Mouse (Mus musculus) G1E (cell line): Measurements from ENCODE around the gene Klhl25. TPM values are rescaled to one million over a fixed set of nuclear protein-coding genes. Genes with fewer than 3 reads are reported as not detected.
"Not testable (repeated sequence)": the region's sequence is repeated elsewhere in the genome, so short reads cannot be mapped to it uniquely, and the experiment has no call there.

Source experiments
- ATAC-seq: 2 replicates; pipeline ENCODE4 v1.8.0; 2016; ENCODE audit warnings: mild to moderate bottlenecking; ENCODE audit not compliant: insufficient number of reproducible peaks, poor library complexity, low FRiP score, severe bottlenecking; ENCODE audit errors: extremely low read depth
- DNase-seq: peaks from one replicate; pipeline ENCODE4 v3.0.0; 2012; ENCODE audit warnings: low spot score
- H3K27me3 ChIP-seq: 2 replicates; pipeline ENCODE4 v1.6.1; 2012; ENCODE audit warnings: mild to moderate bottlenecking, low read length, inconsistent platforms; ENCODE audit not compliant: insufficient read depth
- H3K36me3 ChIP-seq: replicated peaks from 2 replicates; pipeline ENCODE3; 2012; ENCODE audit warnings: mild to moderate bottlenecking, inconsistent platforms
- H3K4me1 ChIP-seq: 2 replicates; pipeline ENCODE4 v1.6.1; 2012; ENCODE audit warnings: low read depth, low read length, inconsistent platforms, mixed read lengths; ENCODE audit not compliant: insufficient read depth
- H3K4me3 ChIP-seq: 2 replicates; pipeline ENCODE4 v1.5.1; 2012; ENCODE audit warnings: low read depth, mild to moderate bottlenecking, inconsistent platforms, low read length, moderate library complexity, mixed read lengths
- H3K9me3 ChIP-seq: replicated peaks from 2 replicates; pipeline ENCODE4 v1.6.1; 2012; ENCODE audit warnings: inconsistent platforms
- CTCF ChIP-seq: IDR thresholded peaks from 2 replicates; pipeline ENCODE4 v1.5.1; 2012; ENCODE audit warnings: low read depth, low read length, inconsistent platforms, mixed read lengths
- GATA1 ChIP-seq: IDR thresholded peaks from 2 replicates; pipeline ENCODE4 v1.6.1; 2012; ENCODE audit warnings: borderline replicate concordance, low read length, inconsistent platforms, mixed read lengths
- GATA2 ChIP-seq: IDR thresholded peaks from 2 replicates; pipeline ENCODE4 v1.6.1; 2012; ENCODE audit warnings: low read depth, low read length, inconsistent platforms, borderline replicate concordance
- POLR2AphosphoS5 ChIP-seq: IDR thresholded peaks from 2 replicates; pipeline ENCODE4 v1.6.1; 2012; ENCODE audit warnings: low read depth, low read length, inconsistent platforms; ENCODE audit not compliant: insufficient replicate concordance
- TAL1 ChIP-seq: conservative IDR thresholded peaks from 2 replicates; pipeline ENCODE4 v1.6.1; 2012; ENCODE audit warnings: low read depth, low read length, inconsistent platforms, mixed read lengths
- polyA plus RNA-seq: library from polyadenylated mRNA; stranded (reverse); fragments of >175 nt; gene quantifications from 2 replicates; pipeline ENCODE4 v1.2.3, GENCODE M21; 2012
- total RNA-seq, 2 experiments: library from RNA; stranded (forward) in 1 of 2; stranded (reverse) in 1 of 2; fragments of 200-1000 nt in 1 of 2; fragments of >200 nt in 1 of 2; fragmentation: Nextera tagmentation in 1 of 2; gene quantifications; 2 replicates each; pipeline ENCODE4 v1.2.3; 2014 to 2017

Klhl25 gene
- total and polyA plus RNA-seq, 3 experiments, result 5.4 to 51.2 (median 9.6) TPM

- TF ChIP-seq CTCF (no peak), TAL1 (no peak), POLR2AphosphoS5 (no peak), GATA2 (no peak), GATA1 (no peak)
- Histone ChIP-seq H3K9me3 (no peaks in the 10 kb centered on the region), H3K4me3 (no peak overlapping the region), H3K4me1 (peaks cover 3% of the 10 kb centered on the region), H3K27me3 (peaks cover 23% of the 10 kb centered on the region), H3K36me3 (no peaks in the 10 kb centered on the region)
- ATAC-seq (no peak), DNase-seq (no peak)
These were observed 5.8 kb upstream of the Klhl25 start for GRCm38 (mm10) chr7:75842306-75842705.

- TF ChIP-seq POLR2AphosphoS5 (no peak), GATA2 (no peak), CTCF (no peak), GATA1 (no peak)
- H3K4me3 ChIP-seq, result no peak overlapping the region
- ATAC-seq, result no peak
These were observed 2.2 kb upstream of the Klhl25 start for GRCm38 (mm10) chr7:75845936-75846335.

GRCm38 (mm10) chr7:75846942-75847341, 1.2 kb upstream of the Klhl25 start:
- peaks cover 11% of the 10 kb centered on the region for H3K36me3 ChIP-seq
- ATAC-seq (no peak), DNase-seq (no peak)
- TF ChIP-seq POLR2AphosphoS5, result no peak
- TF ChIP-seq TAL1, result no peak
- TF ChIP-seq CTCF, result no peak
- TF ChIP-seq GATA1, result no peak
- no peak for TF ChIP-seq GATA2
- peaks cover 17% of the 10 kb centered on the region for H3K27me3 ChIP-seq
- peaks cover 20% of the 10 kb centered on the region for H3K4me1 ChIP-seq
- H3K9me3 ChIP-seq, result no peaks in the 10 kb centered on the region
- H3K4me3 ChIP-seq, result no peak overlapping the region

More at GRCm38 (mm10) chr7:75845936-75846335, 2.2 kb upstream of the Klhl25 start:
- H3K9me3 ChIP-seq, result no peaks in the 10 kb centered on the region
- H3K4me1 ChIP-seq, result peaks cover 20% of the 10 kb centered on the region
- H3K36me3 ChIP-seq, result peaks cover 1% of the 10 kb centered on the region
- DNase-seq, result no peak
- peaks cover 17% of the 10 kb centered on the region for H3K27me3 ChIP-seq

DNA sequence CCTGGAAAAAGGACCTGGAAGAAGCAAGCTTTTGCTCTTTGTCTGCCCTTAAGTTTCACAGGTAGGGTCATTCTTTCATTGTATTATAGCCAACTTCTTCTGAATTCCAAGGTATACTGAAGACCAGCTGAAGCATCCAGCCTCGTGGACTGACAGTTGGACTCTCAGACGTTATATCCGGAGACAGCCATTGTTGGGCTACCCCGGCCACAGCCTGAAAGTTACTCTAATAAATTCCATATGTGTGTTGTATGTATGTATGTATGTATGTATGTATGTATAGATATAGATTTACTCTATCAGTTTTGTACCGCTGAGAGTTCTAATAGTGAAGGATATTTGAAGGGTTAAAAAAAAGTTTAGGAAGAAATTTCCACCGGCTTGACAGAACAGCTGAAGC, 621 bp upstream of the Klhl25 start:
- ATAC-seq (no peak), DNase-seq (no peak)
- Histone ChIP-seq H3K4me1 (peaks cover 20% of the 10 kb centered on the region), H3K36me3 (peaks cover 17% of the 10 kb centered on the region), H3K9me3 (no peaks in the 10 kb centered on the region), H3K4me3 (peak overlapping the region; percentile 84; the same call in 1 of the 2 replicates), H3K27me3 (peaks cover 14% of the 10 kb centered on the region)
- TF ChIP-seq CTCF (no peak), POLR2AphosphoS5 (no peak), GATA1 (no peak), GATA2 (no peak), TAL1 (no peak)

DNA sequence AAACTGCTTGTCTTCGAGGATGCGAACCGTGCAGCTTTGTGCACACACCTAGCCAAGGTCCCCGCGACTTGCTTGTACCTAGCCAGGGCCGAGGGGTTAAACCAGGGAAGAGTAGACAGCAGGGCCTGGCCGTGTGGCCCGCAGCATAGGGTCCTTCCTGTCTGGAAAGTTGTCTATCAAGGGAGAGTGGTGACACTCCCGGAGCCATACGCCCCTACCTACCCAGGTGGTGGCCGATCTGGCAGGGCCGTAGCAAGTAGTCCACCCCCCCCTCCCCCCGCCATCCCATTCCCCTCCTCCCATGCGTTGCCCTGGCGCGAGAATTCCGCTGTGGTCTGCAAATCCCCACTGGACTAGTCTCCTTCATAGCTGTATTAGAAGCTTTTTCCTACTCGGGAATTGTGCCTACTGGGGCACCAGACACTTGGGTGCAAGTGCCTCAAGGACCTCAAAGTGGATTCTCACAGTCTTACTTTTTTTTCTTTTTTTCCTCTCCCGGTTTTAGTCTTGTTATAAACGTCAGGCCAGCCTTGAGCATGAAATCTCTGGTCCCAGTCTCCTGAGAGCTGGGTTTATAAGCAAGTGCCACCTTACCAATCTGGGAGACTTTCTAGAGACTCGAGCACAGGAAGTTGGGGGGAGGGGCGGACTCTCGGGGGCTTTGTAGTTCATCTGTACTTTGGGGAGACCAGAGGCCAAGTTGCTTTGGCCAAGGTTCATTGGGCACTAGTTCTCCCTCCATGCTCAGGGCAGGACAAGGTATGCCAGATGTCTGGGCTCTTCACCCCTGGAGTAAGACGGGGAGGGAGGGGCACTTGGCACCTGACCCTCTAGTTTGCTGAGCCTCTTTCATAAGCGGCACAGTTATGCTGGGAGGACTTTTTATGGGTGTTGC, 913 bp downstream of the Klhl25 start:
- H3K36me3 ChIP-seq, result peaks cover 31% of the 10 kb centered on the region
- peak; percentile 35 for DNase-seq
- peaks cover 6% of the 10 kb centered on the region for H3K27me3 ChIP-seq
- no peaks in the 10 kb centered on the region for H3K9me3 ChIP-seq
- H3K4me3 ChIP-seq, result peak overlapping the region; percentile 84
- no peak for ATAC-seq
- TF ChIP-seq POLR2AphosphoS5, result no peak
- no peak for TF ChIP-seq TAL1
- no peak for TF ChIP-seq GATA2
- TF ChIP-seq GATA1, result no peak
- TF ChIP-seq CTCF, result no peak
- H3K4me1 ChIP-seq, result peaks cover 20% of the 10 kb centered on the region

DNA sequence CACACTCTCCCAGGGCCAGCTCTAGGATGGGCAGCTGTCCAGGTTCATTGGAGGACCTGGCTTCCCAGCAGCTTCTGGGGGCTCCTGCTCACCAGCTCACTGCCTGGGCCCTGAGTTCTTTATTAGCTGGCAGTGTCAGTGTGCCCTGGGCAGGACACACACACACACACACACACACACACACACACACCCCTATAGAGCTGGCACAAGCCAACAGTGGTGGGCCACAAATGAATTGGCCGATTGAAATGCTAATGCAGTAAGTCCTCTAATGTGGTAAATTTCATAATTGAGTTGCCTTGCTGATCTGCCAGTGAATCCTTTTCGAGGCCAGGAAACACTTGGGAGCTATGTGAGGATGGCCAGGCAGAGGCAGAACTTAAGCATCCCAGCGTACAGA, 2.3 kb downstream of the Klhl25 start:
- H3K27me3 ChIP-seq, H3K9me3 ChIP-seq, ATAC-seq, DNase-seq, H3K4me3 ChIP-seq: not testable (repeated sequence)
- Histone ChIP-seq H3K36me3 (peaks cover 45% of the 10 kb centered on the region), H3K4me1 (peaks cover 20% of the 10 kb centered on the region)

DNA sequence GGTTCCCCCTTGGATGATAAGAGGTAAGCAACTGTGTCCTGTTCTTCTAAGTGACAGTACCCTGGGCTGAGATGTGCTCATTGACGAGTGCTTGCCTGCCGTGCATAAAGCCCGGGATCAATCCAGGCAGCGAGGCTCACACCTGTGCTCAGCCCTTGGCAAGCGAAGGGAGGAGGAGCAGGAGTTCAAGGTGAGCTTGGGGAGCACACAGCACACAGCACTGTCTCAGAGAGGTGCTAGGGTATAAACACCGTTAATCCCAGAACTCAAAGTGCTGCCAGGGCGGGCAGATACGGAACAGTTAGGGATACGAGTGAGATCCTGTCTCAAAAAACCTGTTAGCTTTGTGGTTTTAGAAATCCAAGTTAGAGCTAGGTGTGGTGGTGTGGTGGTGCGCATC, 3.2 kb downstream of the Klhl25 start:
- Histone ChIP-seq H3K4me1 (peaks cover 20% of the 10 kb centered on the region), H3K36me3 (peaks cover 54% of the 10 kb centered on the region), H3K4me3 (no peak overlapping the region), H3K9me3 (no peaks in the 10 kb centered on the region), H3K27me3 (no peaks in the 10 kb centered on the region)
- no peak for ATAC-seq
- DNase-seq, result no peak
- TF ChIP-seq CTCF, result no peak
